Mouse (Mus musculus): ENCODE results near the gene Chd6. TPM values are rescaled to one million over a fixed set of nuclear protein-coding genes. Genes with fewer than 3 reads are reported as not detected.

The Chd6 gene
- polyA plus RNA-seq (2021; fragmentation: Nextera tagmentation) = 8.8 and 9.8 TPM in 2 replicates
- long read RNA-seq, experiment 1, partial matches to known transcripts = 13 of 36 reads
- long read RNA-seq, experiment 1, other reads (novel, unspliced or antisense) = 21 of 36 reads
- long read RNA-seq, experiment 2, partial matches to known transcripts = 24 of 38 reads
- long read RNA-seq, experiment 2, other reads (novel, unspliced or antisense) = 14 of 38 reads

GRCm38 (mm10) chr2:161108933-161109371, at the start of gene Chd6:
Gene Chd6 (minus strand): TSS chr2:161109075.

GRCm38 (mm10) chr2:160912231-160912671, 196.6 kb downstream of the Chd6 start, which contains the start of gene Emilin3:
Gene Emilin3 (minus strand): TSS chr2:160912328.

Other genes with a start within 250 kb of the Chd6 start
- 14.7 and 34.9 TPM in 2 replicates for gene Zhx3, start 236.1 kb downstream of the Chd6 start, polyA plus RNA-seq (2021; fragmentation: Nextera tagmentation)
- gene Lpin3, start 228.4 kb downstream of the Chd6 start, polyA plus RNA-seq (2021; fragmentation: Nextera tagmentation) = 0.35 and 0.42 TPM in 2 replicates
- gene Emilin3, start 196.7 kb downstream of the Chd6 start, polyA plus RNA-seq (2021; fragmentation: Nextera tagmentation) = not detected in 2 replicates

Data from left cerebral cortex, adult 6 months (tissue).